Mouse (Mus musculus): ENCODE results near the gene Glrp1. TPM values are rescaled to one million over a fixed set of nuclear protein-coding genes. Genes with fewer than 3 reads are reported as not detected.

The Glrp1 gene
- polyA plus RNA-seq (2012; rRNA removed): 0.04 TPM in 1 of 2 replicates, not detected in the other

GRCm38 (mm10) chr1:88509789-88510188 is at the start of gene Glrp1:
Gene Glrp1 (minus strand): TSS chr1:88510066.

Other genes with a start within 250 kb of the Glrp1 start
- 171 and 178 TPM in 2 replicates for gene Hjurp, start 232.4 kb downstream of the Glrp1 start, polyA plus RNA-seq (2012; rRNA removed)
- 0.06 TPM in 2 replicates for gene Trpm8, start 232.4 kb downstream of the Glrp1 start, polyA plus RNA-seq (2012; rRNA removed)
- gene Spp2, start 103.1 kb downstream of the Glrp1 start, polyA plus RNA-seq (2012; rRNA removed): 0.18 TPM in 2 replicates
- 42.9 and 45.2 TPM in 2 replicates for gene Arl4c, start 192.2 kb upstream of the Glrp1 start, polyA plus RNA-seq (2012; rRNA removed)